Mouse (Mus musculus): ENCODE measurements around the gene Tmem204.

- no peak for TF ChIP-seq POLR2A (IDR thresholded peaks at IDR 0.05; ENCODE audit: borderline replicate concordance, low read depth, low read length)
- TF ChIP-seq CTCF (IDR thresholded peaks at IDR 0.05; ENCODE audit: low read depth, low read length): no peak
Observed at GRCm38 (mm10) chr17:25086724-25087123, 3.3 kb upstream of the Tmem204 start.
